Mouse (Mus musculus): ENCODE results near the gene A430078G23Rik. TPM values are rescaled to one million over a fixed set of nuclear protein-coding genes. Genes with fewer than 3 reads are reported as not detected.

A430078G23Rik gene
- 267 TPM for total RNA-seq (2023)

GRCm38 (mm10) chr8:3353189-3353810 is at the start of gene A430078G23Rik:
Gene A430078G23Rik (plus strand): TSS chr8:3353415.

GRCm38 (mm10) chr8:3392771-3393710 is 39.8 kb downstream of the A430078G23Rik start, which contains the start of gene Arhgef18:
Gene Arhgef18 (plus strand): TSS chr8:3393006.

Other genes starting within 250 kb of the A430078G23Rik start
- gene Insr, start 73.8 kb upstream of the A430078G23Rik start, total RNA-seq (2023) = 38.4 TPM
- 271 TPM for gene Arhgef18, start 39.6 kb downstream of the A430078G23Rik start, total RNA-seq (2023)
- 0.70 TPM for gene Pex11g, start 114.3 kb downstream of the A430078G23Rik start, total RNA-seq (2023)
- 5.0 TPM for gene Tex45, start 117.4 kb downstream of the A430078G23Rik start, total RNA-seq (2023)
- 12.0 TPM for gene Zfp358, start 139.7 kb downstream of the A430078G23Rik start, total RNA-seq (2023)
- 76.4 TPM for gene Mcoln1, start 147.0 kb downstream of the A430078G23Rik start, total RNA-seq (2023)
- gene Pnpla6, start 162.0 kb downstream of the A430078G23Rik start, total RNA-seq (2023) = 60.0 TPM
- not detected for gene C330021F23Rik, start 214.6 kb downstream of the A430078G23Rik start, total RNA-seq (2023)
- 0.15 TPM for gene Camsap3, start 233.9 kb downstream of the A430078G23Rik start, total RNA-seq (2023)

Data from CD8-positive naive resting alpha-beta T cell, adult 57 days (primary cell).